Mouse (Mus musculus) intestine, embryonic 16.5 days (tissue): ENCODE measurements around the gene Nav2. TPM values are rescaled to one million over a fixed set of nuclear protein-coding genes. Genes with fewer than 3 reads are reported as not detected.

ENCODE experiments used
- ATAC-seq: fragments of 200-750 bp; cut with Nextera tagmentation; 2 replicates; pipeline ENCODE4 v1.8.0; 2017; ENCODE audit warnings: moderate TSS enrichment, moderate library complexity
- H3K27ac ChIP-seq: fragments of 300-500 bp; sonication (generic); 2 replicates; pipeline ENCODE4 v1.5.1; 2014; ENCODE audit warnings: mild to moderate bottlenecking, low read length
- H3K27me3 ChIP-seq: fragments of 300-500 bp; sonication (generic); replicated peaks from 2 replicates; pipeline ENCODE4 v1.6.1; 2014; ENCODE audit warnings: low read length, control low read depth, mixed read lengths; ENCODE audit not compliant: control insufficient read depth, insufficient read depth
- H3K36me3 ChIP-seq: fragments of 300-500 bp; sonication (generic); 2 replicates; pipeline ENCODE4 v1.6.1; 2014; ENCODE audit warnings: low read length, control low read depth; ENCODE audit not compliant: control insufficient read depth, insufficient read depth
- H3K4me1 ChIP-seq: fragments of 300-500 bp; sonication (generic); 2 replicates; pipeline ENCODE4 v1.6.1; 2014; ENCODE audit warnings: low read length, control low read depth, mixed read lengths; ENCODE audit not compliant: control insufficient read depth, insufficient read depth
- H3K4me2 ChIP-seq: fragments of 300-500 bp; sonication (generic); 2 replicates; pipeline ENCODE4 v1.6.1; 2014; ENCODE audit warnings: low read depth, low read length, control low read depth
- H3K4me3 ChIP-seq: fragments of 300-500 bp; sonication (generic); 2 replicates; pipeline ENCODE4 v1.5.1; 2014; ENCODE audit warnings: mild to moderate bottlenecking, low read length
- H3K9ac ChIP-seq: fragments of 300-500 bp; sonication (generic); 2 replicates; pipeline ENCODE4 v1.6.1; 2014; ENCODE audit warnings: low read depth, low read length
- H3K9me3 ChIP-seq: fragments of 300-500 bp; sonication (generic); 2 replicates; pipeline ENCODE4 v1.6.1; 2016; ENCODE audit warnings: low read length, control low read depth; ENCODE audit not compliant: control insufficient read depth
- WGBS: fragments of 180-500 bp; shearing (Covaris S2); extraction: QIAGEN DNeasy Blood & Tissue Kit; methylation state at CpG from one replicate; pipeline ENCODE4 v1.1.7; 2014; 5-methylcytosine and 5-hydroxymethylcytosine counted together
- polyA plus RNA-seq: library from polyadenylated mRNA; unstranded; fragments of >200 nt; fragmentation: Nextera tagmentation; extraction: Ambion mirVana; gene quantifications from 2 replicates; pipeline ENCODE4 v1.2.1, GENCODE M21; 2015

Gene Nav2
- polyA plus RNA-seq, 1 experiment from 2014 or later = 15.3 TPM

GRCm38 (mm10) chr7:49307717-49308116 is 399.2 kb downstream of the Nav2 start:
- no peak for ATAC-seq
- H3K36me3 ChIP-seq = peaks cover 14% of the 10 kb centered on the region
- peaks cover 11% of the 10 kb centered on the region; the same call in 1 of the 2 replicates for H3K4me1 ChIP-seq
- no peak overlapping the region for H3K27ac ChIP-seq
- H3K27me3 ChIP-seq = no peaks in the 10 kb centered on the region
- H3K9ac ChIP-seq = no peak overlapping the region
- 93% methylated on average over 6 of the region's 6 CpGs for WGBS
- no peak overlapping the region for H3K4me3 ChIP-seq
- H3K4me2 ChIP-seq = no peak overlapping the region
- H3K9me3 ChIP-seq = no peaks in the 10 kb centered on the region

GRCm38 (mm10) chr7:49309746-49310145 is 401.2 kb downstream of the Nav2 start:
- Histone ChIP-seq H3K9ac (no peak overlapping the region), H3K4me3 (no peak overlapping the region), H3K27ac (no peak overlapping the region), H3K4me1 (peaks cover 19% of the 10 kb centered on the region), H3K36me3 (peaks cover 14% of the 10 kb centered on the region), H3K27me3 (no peaks in the 10 kb centered on the region), H3K4me2 (no peak overlapping the region), H3K9me3 (no peaks in the 10 kb centered on the region)
- ATAC-seq = no peak
- 79% methylated on average over 5 of the region's 5 CpGs for WGBS

- Histone ChIP-seq H3K9ac (no peak overlapping the region), H3K4me3 (no peak overlapping the region), H3K36me3 (peaks cover 14% of the 10 kb centered on the region), H3K27me3 (no peaks in the 10 kb centered on the region), H3K9me3 (no peaks in the 10 kb centered on the region), H3K4me2 (no peak overlapping the region), H3K27ac (peak overlapping the region; percentile 37), H3K4me1 (peaks cover 51% of the 10 kb centered on the region)
- no peak for ATAC-seq
- WGBS = 51% methylated on average over 7 of the region's 7 CpGs
These were observed 405.4 kb downstream of the Nav2 start for GRCm38 (mm10) chr7:49313945-49314344.

- Histone ChIP-seq H3K9ac (no peak overlapping the region), H3K27me3 (no peaks in the 10 kb centered on the region), H3K4me1 (peaks cover 58% of the 10 kb centered on the region), H3K4me3 (no peak overlapping the region), H3K36me3 (peaks cover 14% of the 10 kb centered on the region), H3K4me2 (no peak overlapping the region), H3K27ac (no peak overlapping the region), H3K9me3 (no peaks in the 10 kb centered on the region)
- WGBS = 58% methylated on average over 3 of the region's 3 CpGs
- no peak for ATAC-seq
These were observed 406.5 kb downstream of the Nav2 start for GRCm38 (mm10) chr7:49315033-49315432.

GRCm38 (mm10) chr7:49316600-49316999 is 408.1 kb downstream of the Nav2 start:
- Histone ChIP-seq H3K4me1 (peaks cover 71% of the 10 kb centered on the region), H3K27me3 (no peaks in the 10 kb centered on the region), H3K27ac (no peak overlapping the region), H3K4me3 (no peak overlapping the region), H3K9ac (no peak overlapping the region), H3K36me3 (peaks cover 7% of the 10 kb centered on the region), H3K9me3 (no peaks in the 10 kb centered on the region), H3K4me2 (no peak overlapping the region)
- 66% methylated on average over 3 of the region's 3 CpGs for WGBS
- ATAC-seq = no peak

- H3K27ac ChIP-seq = peak overlapping the region; percentile 89
- H3K4me1 ChIP-seq = peaks cover 70% of the 10 kb centered on the region
- no peak overlapping the region for H3K4me3 ChIP-seq
- no peaks in the 10 kb centered on the region for H3K9me3 ChIP-seq
- peak; percentile 73 for ATAC-seq
- H3K27me3 ChIP-seq = no peaks in the 10 kb centered on the region
- WGBS = 55% methylated on average over 15 of the region's 15 CpGs
- H3K9ac ChIP-seq = no peak overlapping the region; the same call in 1 of the 2 replicates
- no peaks in the 10 kb centered on the region for H3K36me3 ChIP-seq
- H3K4me2 ChIP-seq = 0 out of 2 replicates have a peak overlapping the region, but pooled peaks have one; percentile 13
These were observed 409.8 kb downstream of the Nav2 start for GRCm38 (mm10) chr7:49318183-49318897.

- no peak for ATAC-seq
- H3K9me3 ChIP-seq = no peaks in the 10 kb centered on the region
- peak overlapping the region; percentile 89; the same call in 1 of the 2 replicates for H3K27ac ChIP-seq
- 67% methylated on average over 8 of the region's 8 CpGs for WGBS
- no peak overlapping the region for H3K4me3 ChIP-seq
- H3K9ac ChIP-seq = no peak overlapping the region
- no peaks in the 10 kb centered on the region for H3K36me3 ChIP-seq
- H3K4me2 ChIP-seq = no peak overlapping the region
- no peaks in the 10 kb centered on the region for H3K27me3 ChIP-seq
- H3K4me1 ChIP-seq = peaks cover 64% of the 10 kb centered on the region
These were observed 410.4 kb downstream of the Nav2 start for GRCm38 (mm10) chr7:49318898-49319293.

GRCm38 (mm10) chr7:49319981-49320380 is 411.5 kb downstream of the Nav2 start:
- no peak for ATAC-seq
- Histone ChIP-seq H3K27ac (no peak overlapping the region), H3K4me1 (peaks cover 55% of the 10 kb centered on the region), H3K9me3 (no peaks in the 10 kb centered on the region), H3K27me3 (no peaks in the 10 kb centered on the region), H3K36me3 (no peaks in the 10 kb centered on the region), H3K9ac (no peak overlapping the region), H3K4me3 (no peak overlapping the region), H3K4me2 (no peak overlapping the region)
- 68% methylated on average over 1 of the region's 1 CpGs for WGBS

GRCm38 (mm10) chr7:49321124-49321531 is 412.6 kb downstream of the Nav2 start:
- no peaks in the 10 kb centered on the region for H3K27me3 ChIP-seq
- WGBS = 50% methylated on average over 8 of the region's 8 CpGs
- H3K4me2 ChIP-seq = no peak overlapping the region
- no peaks in the 10 kb centered on the region for H3K36me3 ChIP-seq
- ATAC-seq = peak; percentile 34
- H3K9me3 ChIP-seq = no peaks in the 10 kb centered on the region
- H3K9ac ChIP-seq = peak overlapping the region; percentile 42; the same call in 1 of the 2 replicates
- peak overlapping the region; percentile 82 for H3K27ac ChIP-seq
- H3K4me1 ChIP-seq = peaks cover 57% of the 10 kb centered on the region
- no peak overlapping the region for H3K4me3 ChIP-seq
